Mouse (Mus musculus) bone marrow, adult 2 months (tissue): Measurements from ENCODE around the gene Rft1.

ENCODE experiments used
- CTCF ChIP-seq: fragments of 200-500 bp; IDR thresholded peaks from 2 replicates; pipeline ENCODE4 v1.5.1; 2011; ENCODE audit warnings: low read length, control low read depth; ENCODE audit not compliant: control insufficient read depth, insufficient read depth
- POLR2A ChIP-seq: fragments of 200-500 bp; IDR thresholded peaks from 2 replicates; pipeline ENCODE4 v1.6.1; 2011; ENCODE audit warnings: low read depth, mild to moderate bottlenecking, control low read depth, low read length, borderline replicate concordance; ENCODE audit not compliant: control insufficient read depth

DNA sequence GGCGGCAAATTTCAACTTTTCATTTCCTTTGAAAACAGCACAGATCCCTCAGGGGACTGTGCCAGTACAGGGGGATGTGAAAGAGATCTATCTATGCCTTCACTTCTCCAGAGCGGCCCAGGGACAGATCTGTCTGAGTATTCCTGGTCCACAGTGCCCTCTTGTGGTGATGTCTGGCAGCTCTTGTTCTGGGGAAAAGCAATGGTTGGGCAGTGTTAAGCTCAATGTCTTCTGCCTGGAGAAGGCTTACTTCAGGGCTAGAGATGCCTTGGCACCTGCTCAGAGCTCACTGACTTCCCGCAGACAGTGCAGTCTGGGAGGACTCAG lies 17.8 kb downstream of the Rft1 start:
- TF ChIP-seq POLR2A (no peak), CTCF (peak; percentile 88)
